Mouse (Mus musculus): Measurements from ENCODE around the gene Rps6ka5.

Gene Rps6ka5

GRCm38 (mm10) chr12:100533209-100533608, 193.6 kb downstream of the Rps6ka5 start:
- DNase-seq (ENCODE audit: low spot score in 2 of 2): no peak

GRCm38 (mm10) chr12:100531740-100532139, 195.0 kb downstream of the Rps6ka5 start:
- DNase-seq (ENCODE audit: low spot score in 2 of 2): no peak

GRCm38 (mm10) chr12:100530871-100531270, 195.9 kb downstream of the Rps6ka5 start:
- DNase-seq (ENCODE audit: low spot score in 2 of 2): no peak

- DNase-seq (ENCODE audit: low spot score in 2 of 2): no peak
These were observed 197.1 kb downstream of the Rps6ka5 start for GRCm38 (mm10) chr12:100529651-100530050.

- DNase-seq (ENCODE audit: low spot score in 2 of 2): peak; percentile 37 to 75
These were observed 197.6 kb downstream of the Rps6ka5 start for GRCm38 (mm10) chr12:100529172-100529571.

- DNase-seq (ENCODE audit: low spot score in 2 of 2): no peak
These were observed 198.5 kb downstream of the Rps6ka5 start for GRCm38 (mm10) chr12:100528246-100528645.

- peak; percentile 34 to 63 for DNase-seq (ENCODE audit: low spot score in 2 of 2)
These were observed 199.0 kb downstream of the Rps6ka5 start for GRCm38 (mm10) chr12:100527753-100528152.

GRCm38 (mm10) chr12:100527241-100527640, 199.5 kb downstream of the Rps6ka5 start:
- DNase-seq (ENCODE audit: low spot score in 2 of 2): no peak

GRCm38 (mm10) chr12:100525939-100526338, 200.8 kb downstream of the Rps6ka5 start:
- DNase-seq (ENCODE audit: low spot score in 2 of 2): no peak

- DNase-seq (ENCODE audit: low spot score in 2 of 2): peak; percentile 41 to 52
These were observed 206.0 kb downstream of the Rps6ka5 start, which contains the start of gene Ttc7b for GRCm38 (mm10) chr12:100520794-100521186. Gene Ttc7b, minus strand, starts transcription at chr12:100520826.

- peak; percentile 42 to 44 for DNase-seq (ENCODE audit: low spot score in 2 of 2)
These were observed 206.5 kb downstream of the Rps6ka5 start for GRCm38 (mm10) chr12:100520077-100520793.

- DNase-seq (ENCODE audit: low spot score in 2 of 2): no peak
These were observed 207.1 kb downstream of the Rps6ka5 start for GRCm38 (mm10) chr12:100519684-100520076.

- DNase-seq (ENCODE audit: low spot score in 2 of 2): no peak
These were observed 209.4 kb downstream of the Rps6ka5 start for GRCm38 (mm10) chr12:100517371-100517770.

GRCm38 (mm10) chr12:100516161-100516838, 210.5 kb downstream of the Rps6ka5 start:
- no peak for DNase-seq (ENCODE audit: low spot score in 2 of 2)

GRCm38 (mm10) chr12:100515493-100515892, 211.3 kb downstream of the Rps6ka5 start:
- DNase-seq (ENCODE audit: low spot score in 2 of 2): no peak

- no peak for DNase-seq (ENCODE audit: low spot score in 2 of 2)
These were observed 212.2 kb downstream of the Rps6ka5 start for GRCm38 (mm10) chr12:100514611-100515010.

- DNase-seq (ENCODE audit: low spot score in 2 of 2): no peak
These were observed 213.7 kb downstream of the Rps6ka5 start for GRCm38 (mm10) chr12:100513131-100513530.

- peak in 1 of 2 experiments; percentile 47 for DNase-seq (ENCODE audit: low spot score in 2 of 2)
These were observed 214.1 kb downstream of the Rps6ka5 start for GRCm38 (mm10) chr12:100512641-100513040.

- DNase-seq (ENCODE audit: low spot score in 2 of 2): no peak
These were observed 217.0 kb downstream of the Rps6ka5 start for GRCm38 (mm10) chr12:100509615-100510282.

GRCm38 (mm10) chr12:100508668-100509067, 218.1 kb downstream of the Rps6ka5 start:
- no peak for DNase-seq (ENCODE audit: low spot score in 2 of 2)

GRCm38 (mm10) chr12:100505484-100505883, 221.3 kb downstream of the Rps6ka5 start:
- no peak for DNase-seq (ENCODE audit: low spot score in 2 of 2)

- DNase-seq (ENCODE audit: low spot score in 2 of 2): no peak
These were observed 222.2 kb downstream of the Rps6ka5 start for GRCm38 (mm10) chr12:100504585-100504984.
